Mouse (Mus musculus): ENCODE measurements around the gene Usp12.

DNA sequence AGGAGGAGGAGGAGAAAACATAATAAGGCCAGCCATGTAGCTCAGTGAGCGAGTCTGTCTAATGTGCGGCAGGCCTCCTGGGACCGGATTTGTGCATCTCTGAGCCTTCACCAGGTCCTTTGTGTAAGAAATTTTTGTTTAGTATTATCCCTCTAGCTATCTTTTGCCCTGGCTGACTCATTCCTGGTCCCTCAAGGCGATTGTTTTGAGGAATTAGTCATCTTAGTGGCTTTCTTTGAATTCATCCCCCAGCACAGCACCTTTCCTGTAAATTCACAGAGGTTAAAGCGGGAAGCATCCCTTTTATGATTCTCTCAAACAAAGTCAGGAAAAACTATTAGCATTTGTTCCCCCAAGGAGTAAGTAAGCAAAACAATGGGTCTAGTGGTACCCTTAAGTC lies 18.1 kb upstream of the Usp12 start:
- TF ChIP-seq POLR2A (IDR thresholded peaks at IDR 0.05; ENCODE audit: low read depth, low read length) (no peak), CTCF (IDR thresholded peaks at IDR 0.05; ENCODE audit: borderline replicate concordance, insufficient read depth, low read length) (no peak)
